Mouse (Mus musculus) heart, embryonic 14.5 days (tissue): ENCODE results near the gene Entpd6. TPM values are rescaled to one million over a fixed set of nuclear protein-coding genes. Genes with fewer than 3 reads are reported as not detected.

Source experiments
- ATAC-seq: fragments of 200-750 bp; cut with Nextera tagmentation; 2 replicates; pipeline ENCODE4 v1.8.0; 2017; ENCODE audit warnings: low read depth, moderate TSS enrichment; ENCODE audit not compliant: insufficient number of reproducible peaks, insufficient read depth, low FRiP score
- H3K27ac ChIP-seq, 2 experiments: fragments of 200-500 bp in 1 of 2; fragments of 300-500 bp in 1 of 2; sonication (generic) in 1 of 2; replicated peaks in 1 of 2; 2 replicates each; pipeline ENCODE4 v1.5.1; 2012 to 2014; ENCODE audit warnings: low read depth in 2 of 2, low read length in 2 of 2, control low read depth in 1 of 2, mild to moderate bottlenecking in 1 of 2, mixed read lengths in 1 of 2; ENCODE audit not compliant: control insufficient read depth in 1 of 2, insufficient read depth in 1 of 2
- H3K27me3 ChIP-seq: fragments of 300-500 bp; sonication (generic); 2 replicates; pipeline ENCODE4 v1.6.1; 2014; ENCODE audit warnings: mild to moderate bottlenecking, low read length, control low read depth; ENCODE audit not compliant: control insufficient read depth, insufficient read depth
- H3K36me3 ChIP-seq: fragments of 300-500 bp; sonication (generic); 2 replicates; pipeline ENCODE4 v1.6.1; 2014; ENCODE audit warnings: mild to moderate bottlenecking, control low read depth, low read length, mixed read lengths; ENCODE audit not compliant: control insufficient read depth, insufficient read depth
- H3K4me1 ChIP-seq, 2 experiments: fragments of 200-500 bp in 1 of 2; fragments of 300-500 bp in 1 of 2; sonication (generic) in 1 of 2; 2 replicates each; pipeline ENCODE4 v1.6.1; 2012 to 2014; ENCODE audit warnings: low read length in 2 of 2, control low read depth in 1 of 2, mixed read lengths in 1 of 2; ENCODE audit not compliant: control insufficient read depth in 2 of 2, insufficient read depth in 2 of 2
- H3K4me2 ChIP-seq: fragments of 300-500 bp; sonication (generic); 2 replicates; pipeline ENCODE4 v1.6.1; 2014; ENCODE audit warnings: mild to moderate bottlenecking, low read length
- H3K4me3 ChIP-seq, 2 experiments: fragments of 200-500 bp in 1 of 2; fragments of 300-500 bp in 1 of 2; sonication (generic) in 1 of 2; 2 replicates each; pipeline ENCODE4 v1.5.1; 2012 to 2014; ENCODE audit warnings: low read length in 2 of 2, mild to moderate bottlenecking in 2 of 2, control low read depth in 1 of 2, low read depth in 1 of 2, moderate library complexity in 1 of 2; ENCODE audit not compliant: control insufficient read depth in 1 of 2, insufficient read depth in 1 of 2
- H3K9ac ChIP-seq: fragments of 300-500 bp; sonication (generic); 2 replicates; pipeline ENCODE4 v1.6.1; 2014; ENCODE audit warnings: mild to moderate bottlenecking, low read length
- H3K9me3 ChIP-seq: fragments of 300-500 bp; sonication (generic); 2 replicates; pipeline ENCODE4 v1.6.1; 2016; ENCODE audit warnings: low read length, control low read depth; ENCODE audit not compliant: control insufficient read depth
- WGBS: fragments of 180-500 bp; shearing (Covaris S2); extraction: QIAGEN DNeasy Blood & Tissue Kit; methylation state at CpG from one replicate; pipeline ENCODE4 v1.1.7; 2014; 5-methylcytosine and 5-hydroxymethylcytosine counted together
- polyA plus RNA-seq: library from polyadenylated mRNA; unstranded; fragments of >200 nt; fragmentation: Nextera tagmentation; extraction: Ambion mirVana; gene quantifications from 2 replicates; pipeline ENCODE4 v1.2.1, GENCODE M21; 2014

The Entpd6 gene
- polyA plus RNA-seq, 1 experiment from 2014 or later = 18.5 TPM

GRCm38 (mm10) chr2:150810603-150811002, 61.8 kb downstream of the Entpd6 start:
- Histone ChIP-seq H3K9me3 (no peaks in the 10 kb centered on the region), H3K4me3 (no peak overlapping the region), H3K36me3 (peaks cover 100% of the 10 kb centered on the region), H3K4me2 (no peak overlapping the region), H3K27me3 (no peaks in the 10 kb centered on the region), H3K4me1 (no peaks in the 10 kb centered on the region), H3K27ac (no peak overlapping the region), H3K9ac (no peak overlapping the region)
- 57% methylated on average over 5 of the region's 5 CpGs for WGBS
- no peak for ATAC-seq

GRCm38 (mm10) chr2:150812816-150813215, 64.0 kb downstream of the Entpd6 start:
- H3K4me2 ChIP-seq = no peak overlapping the region
- H3K36me3 ChIP-seq = peaks cover 100% of the 10 kb centered on the region
- H3K4me1 ChIP-seq = no peaks in the 10 kb centered on the region
- 95% methylated on average over 6 of the region's 6 CpGs for WGBS
- no peak overlapping the region for H3K9ac ChIP-seq
- no peak for ATAC-seq
- no peaks in the 10 kb centered on the region for H3K27me3 ChIP-seq
- H3K9me3 ChIP-seq = no peaks in the 10 kb centered on the region
- H3K27ac ChIP-seq = no peak overlapping the region
- H3K4me3 ChIP-seq = no peak overlapping the region

DNA sequence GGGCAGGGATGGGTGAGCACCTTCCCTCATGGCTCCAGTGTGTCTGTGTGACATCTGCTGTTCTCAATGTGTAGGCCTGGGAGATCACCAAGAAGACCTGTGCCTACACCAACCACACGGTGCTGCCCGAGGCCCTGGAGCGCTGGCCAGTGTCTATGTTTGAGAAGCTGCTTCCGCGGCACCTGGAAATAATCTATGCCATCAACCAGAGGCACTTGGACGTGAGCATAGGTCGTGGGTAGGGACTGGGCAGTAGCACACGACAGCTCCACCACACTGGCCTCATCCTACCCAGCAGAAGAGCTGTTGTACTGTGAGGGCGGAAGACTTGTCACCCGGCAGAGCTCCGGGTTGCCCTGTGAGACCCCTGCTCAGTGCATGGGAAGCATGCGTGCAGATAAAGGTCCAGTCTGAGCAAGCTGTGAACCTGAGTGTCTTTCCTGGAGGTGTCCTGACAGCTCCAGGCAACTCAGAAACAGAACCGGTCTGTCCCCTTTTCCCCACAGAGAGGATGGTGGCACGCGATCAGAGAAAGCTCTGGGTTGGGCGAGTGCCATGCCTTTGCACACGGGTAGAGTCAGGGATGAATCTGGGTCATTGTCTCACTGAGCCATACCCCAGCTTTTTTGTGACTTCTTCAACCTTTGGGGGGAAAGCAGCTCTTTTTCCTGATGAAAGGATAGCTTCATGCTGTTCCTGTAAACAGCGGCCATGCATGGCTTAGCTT, 68.0 kb downstream of the Entpd6 start:
- H3K9ac ChIP-seq = no peak overlapping the region
- H3K27ac ChIP-seq = no peak overlapping the region
- 94% methylated on average over 18 of the region's 18 CpGs for WGBS
- no peaks in the 10 kb centered on the region for H3K27me3 ChIP-seq
- no peak overlapping the region for H3K4me3 ChIP-seq
- no peak for ATAC-seq
- H3K9me3 ChIP-seq = no peaks in the 10 kb centered on the region
- peaks cover 100% of the 10 kb centered on the region for H3K36me3 ChIP-seq
- no peaks in the 10 kb centered on the region for H3K4me1 ChIP-seq
- no peak overlapping the region for H3K4me2 ChIP-seq

DNA sequence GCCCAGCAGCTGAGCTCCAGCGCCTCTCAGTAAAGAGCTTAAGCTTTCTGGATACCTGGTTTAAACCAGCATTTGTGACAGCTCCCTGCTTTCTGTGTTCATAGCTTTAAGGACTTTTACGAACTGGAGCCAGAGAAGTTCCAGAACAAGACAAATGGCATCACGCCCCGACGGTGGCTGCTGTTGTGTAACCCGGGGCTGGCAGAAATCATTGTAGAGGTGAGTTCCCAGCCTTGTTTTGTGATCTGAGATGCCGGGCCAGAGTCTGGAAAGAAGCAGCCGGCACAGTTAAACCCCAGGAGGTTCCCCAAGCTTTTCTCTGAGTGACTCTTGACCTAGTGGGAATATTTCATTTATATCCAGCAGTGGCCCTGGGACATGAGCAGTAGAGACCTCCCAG, 69.9 kb downstream of the Entpd6 start:
- Histone ChIP-seq H3K4me2 (no peak overlapping the region), H3K27ac (no peak overlapping the region), H3K36me3 (peaks cover 100% of the 10 kb centered on the region), H3K9me3 (no peaks in the 10 kb centered on the region), H3K27me3 (no peaks in the 10 kb centered on the region), H3K4me1 (no peaks in the 10 kb centered on the region), H3K4me3 (no peak overlapping the region), H3K9ac (no peak overlapping the region)
- ATAC-seq = no peak
- WGBS = 93% methylated on average over 8 of the region's 8 CpGs

DNA sequence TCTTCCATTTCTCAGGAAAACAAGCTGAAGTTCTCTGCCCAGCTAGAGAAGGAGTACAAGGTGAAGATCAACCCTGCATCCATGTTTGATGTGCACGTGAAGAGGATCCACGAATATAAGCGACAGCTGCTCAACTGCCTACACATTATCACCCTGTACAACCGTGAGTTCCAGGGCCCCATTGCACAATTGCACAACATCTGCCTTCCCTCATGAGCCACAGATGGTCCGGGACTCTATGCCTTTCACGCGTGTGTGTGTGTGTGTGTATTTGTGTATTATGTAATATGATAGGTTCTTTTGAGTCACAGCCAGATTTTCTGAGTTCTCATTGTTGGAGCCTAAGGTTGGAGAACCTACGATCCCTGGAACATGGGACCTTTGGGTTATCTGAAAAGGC, 71.9 kb downstream of the Entpd6 start:
- Histone ChIP-seq H3K9me3 (no peaks in the 10 kb centered on the region), H3K4me1 (no peaks in the 10 kb centered on the region), H3K27ac (no peak overlapping the region), H3K36me3 (peaks cover 100% of the 10 kb centered on the region), H3K4me3 (no peak overlapping the region), H3K4me2 (no peak overlapping the region), H3K27me3 (no peaks in the 10 kb centered on the region), H3K9ac (no peak overlapping the region)
- ATAC-seq = no peak
- WGBS = 92% methylated on average over 8 of the region's 8 CpGs

Other genes starting within 250 kb of the Entpd6 start
- gene Cst7, start 178.6 kb upstream of the Entpd6 start, polyA plus RNA-seq = not detected in 2 replicates
- 26.6 and 27.4 TPM in 2 replicates for gene Apmap, start 140.5 kb upstream of the Entpd6 start, polyA plus RNA-seq
- 8.4 and 11.6 TPM in 2 replicates for gene Acss1, start 80.5 kb upstream of the Entpd6 start, polyA plus RNA-seq
- gene Vsx1, start 59.7 kb upstream of the Entpd6 start, polyA plus RNA-seq = not detected in 2 replicates
- 161 and 199 TPM in 2 replicates for gene Pygb, start 37.7 kb downstream of the Entpd6 start, polyA plus RNA-seq
- 44.1 and 46.4 TPM in 2 replicates for gene Abhd12, start 155.7 kb downstream of the Entpd6 start, polyA plus RNA-seq
- gene Gins1, start 156.4 kb downstream of the Entpd6 start, polyA plus RNA-seq = 28.2 and 30.9 TPM in 2 replicates